Mouse (Mus musculus): ENCODE measurements around the gene Adcy9. TPM values are rescaled to one million over a fixed set of nuclear protein-coding genes. Genes with fewer than 3 reads are reported as not detected.

Gene Adcy9
- polyA plus RNA-seq, 1 experiment from 2014 or later = 1.2 TPM

GRCm38 (mm10) chr16:4374780-4375380 lies 45.4 kb downstream of the Adcy9 start:
- ATAC-seq = no peak
- no peaks in the 10 kb centered on the region for H3K36me3 ChIP-seq (ENCODE audit: control insufficient read depth, insufficient read depth, low read length)
- H3K9me3 ChIP-seq (ENCODE audit: control insufficient read depth, low read length) = no peaks in the 10 kb centered on the region
- H3K27me3 ChIP-seq (replicated peaks; ENCODE audit: control insufficient read depth, insufficient read depth, low read length) = no peaks in the 10 kb centered on the region
- no peak overlapping the region for H3K9ac ChIP-seq (ENCODE audit: low read depth, low read length)
- peaks cover 3% of the 10 kb centered on the region; the same call in 1 of the 2 replicates for H3K4me1 ChIP-seq (ENCODE audit: control insufficient read depth, insufficient read depth, low read length)
- H3K4me2 ChIP-seq (ENCODE audit: low read depth, low read length) = no peak overlapping the region
- H3K27ac ChIP-seq (ENCODE audit: low read length) = no peak overlapping the region
- H3K4me3 ChIP-seq (ENCODE audit: low read length) = no peak overlapping the region
- WGBS = 66% methylated on average over 7 of the region's 7 CpGs

- peaks cover 3% of the 10 kb centered on the region; the same call in 1 of the 2 replicates for H3K4me1 ChIP-seq (ENCODE audit: control insufficient read depth, insufficient read depth, low read length)
- no peak overlapping the region for H3K9ac ChIP-seq (ENCODE audit: low read depth, low read length)
- H3K4me2 ChIP-seq (ENCODE audit: low read depth, low read length) = no peak overlapping the region
- no peak for ATAC-seq
- no peak overlapping the region for H3K4me3 ChIP-seq (ENCODE audit: low read length)
- H3K27me3 ChIP-seq (replicated peaks; ENCODE audit: control insufficient read depth, insufficient read depth, low read length) = no peaks in the 10 kb centered on the region
- no peaks in the 10 kb centered on the region for H3K9me3 ChIP-seq (ENCODE audit: control insufficient read depth, low read length)
- 78% methylated on average over 5 of the region's 5 CpGs for WGBS
- no peaks in the 10 kb centered on the region for H3K36me3 ChIP-seq (ENCODE audit: control insufficient read depth, insufficient read depth, low read length)
- H3K27ac ChIP-seq (ENCODE audit: low read length) = no peak overlapping the region
Measured at GRCm38 (mm10) chr16:4374270-4374669, 46.0 kb downstream of the Adcy9 start.

GRCm38 (mm10) chr16:4371039-4371438 lies 49.3 kb downstream of the Adcy9 start:
- no peaks in the 10 kb centered on the region for H3K27me3 ChIP-seq (replicated peaks; ENCODE audit: control insufficient read depth, insufficient read depth, low read length)
- 51% methylated on average over 2 of the region's 2 CpGs for WGBS

DNA sequence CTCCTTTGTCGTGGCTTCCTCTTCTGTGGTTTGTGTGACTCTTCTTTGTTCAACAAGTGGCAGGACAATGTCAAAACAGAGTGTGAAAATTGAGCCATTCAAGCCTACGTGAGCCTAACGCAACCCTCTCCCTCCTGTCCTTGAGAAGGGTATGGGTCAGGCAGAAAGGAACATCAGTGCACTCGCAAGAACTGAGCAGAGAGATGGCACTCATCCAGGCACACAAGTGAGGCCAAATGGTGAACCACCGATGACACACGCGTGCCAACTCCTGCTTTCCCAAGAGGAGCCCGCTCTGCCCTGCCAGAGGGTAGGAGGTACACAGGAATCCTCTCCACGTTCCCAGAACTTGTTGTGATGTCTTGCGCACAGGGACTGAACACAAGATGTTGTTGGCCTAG lies 50.2 kb downstream of the Adcy9 start:
- Histone ChIP-seq H3K27me3 (replicated peaks; ENCODE audit: control insufficient read depth, insufficient read depth, low read length) (no peaks in the 10 kb centered on the region), H3K4me1 (ENCODE audit: control insufficient read depth, insufficient read depth, low read length) (peaks cover 9% of the 10 kb centered on the region), H3K9me3 (ENCODE audit: control insufficient read depth, low read length) (no peaks in the 10 kb centered on the region), H3K27ac (ENCODE audit: low read length) (no peak overlapping the region), H3K4me2 (ENCODE audit: low read depth, low read length) (no peak overlapping the region), H3K9ac (ENCODE audit: low read depth, low read length) (no peak overlapping the region), H3K4me3 (ENCODE audit: low read length) (no peak overlapping the region), H3K36me3 (ENCODE audit: control insufficient read depth, insufficient read depth, low read length) (no peaks in the 10 kb centered on the region)
- 78% methylated on average over 10 of the region's 10 CpGs for WGBS
- no peak for ATAC-seq

More at GRCm38 (mm10) chr16:4371039-4371438, 49.3 kb downstream of the Adcy9 start:
- Histone ChIP-seq H3K9ac (ENCODE audit: low read depth, low read length) (no peak overlapping the region), H3K4me2 (ENCODE audit: low read depth, low read length) (no peak overlapping the region), H3K27ac (ENCODE audit: low read length) (no peak overlapping the region), H3K9me3 (ENCODE audit: control insufficient read depth, low read length) (no peaks in the 10 kb centered on the region), H3K4me1 (ENCODE audit: control insufficient read depth, insufficient read depth, low read length) (peaks cover 9% of the 10 kb centered on the region), H3K36me3 (ENCODE audit: control insufficient read depth, insufficient read depth, low read length) (no peaks in the 10 kb centered on the region), H3K4me3 (ENCODE audit: low read length) (no peak overlapping the region)
- peak; percentile 32; the same call in 1 of the 2 replicates for ATAC-seq

DNA sequence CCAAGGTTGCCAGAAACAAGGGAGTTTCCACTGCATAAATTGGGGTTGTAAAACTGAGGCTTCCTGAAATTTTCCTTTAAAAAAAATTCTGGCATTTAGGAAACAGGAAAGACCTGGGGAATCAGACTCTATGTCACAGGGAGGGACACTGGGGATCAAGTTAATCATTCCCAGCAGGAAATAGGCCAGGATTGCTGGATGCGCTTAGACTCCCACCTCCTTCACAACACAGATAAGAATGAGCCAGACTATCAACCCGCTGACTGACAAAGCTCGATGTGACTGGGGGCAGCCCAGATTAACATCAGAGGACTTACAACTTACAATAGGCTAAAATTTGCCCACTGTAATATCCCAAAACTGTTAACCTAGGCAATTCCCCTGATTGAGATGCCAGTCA lies 52.4 kb downstream of the Adcy9 start:
- Histone ChIP-seq H3K27me3 (replicated peaks; ENCODE audit: control insufficient read depth, insufficient read depth, low read length) (no peaks in the 10 kb centered on the region), H3K9ac (ENCODE audit: low read depth, low read length) (no peak overlapping the region), H3K36me3 (ENCODE audit: control insufficient read depth, insufficient read depth, low read length) (no peaks in the 10 kb centered on the region), H3K4me3 (ENCODE audit: low read length) (no peak overlapping the region), H3K27ac (ENCODE audit: low read length) (no peak overlapping the region), H3K9me3 (ENCODE audit: control insufficient read depth, low read length) (no peaks in the 10 kb centered on the region), H3K4me1 (ENCODE audit: control insufficient read depth, insufficient read depth, low read length) (peaks cover 9% of the 10 kb centered on the region), H3K4me2 (ENCODE audit: low read depth, low read length) (no peak overlapping the region)
- peak; percentile 86 for ATAC-seq
- WGBS = 43% methylated on average over 3 of the region's 3 CpGs

- H3K27ac ChIP-seq (ENCODE audit: low read length) = no peak overlapping the region
- H3K4me1 ChIP-seq (ENCODE audit: control insufficient read depth, insufficient read depth, low read length) = peaks cover 9% of the 10 kb centered on the region
- H3K27me3 ChIP-seq (replicated peaks; ENCODE audit: control insufficient read depth, insufficient read depth, low read length) = no peaks in the 10 kb centered on the region
- H3K36me3 ChIP-seq (ENCODE audit: control insufficient read depth, insufficient read depth, low read length) = no peaks in the 10 kb centered on the region
- no peak overlapping the region for H3K4me2 ChIP-seq (ENCODE audit: low read depth, low read length)
- WGBS = 84% methylated on average over 1 of the region's 1 CpGs
- no peak overlapping the region for H3K9ac ChIP-seq (ENCODE audit: low read depth, low read length)
- H3K4me3 ChIP-seq (ENCODE audit: low read length) = no peak overlapping the region
- peak; percentile 9; the same call in 1 of the 2 replicates for ATAC-seq
- no peaks in the 10 kb centered on the region for H3K9me3 ChIP-seq (ENCODE audit: control insufficient read depth, low read length)
Measured at GRCm38 (mm10) chr16:4367291-4367690, 53.0 kb downstream of the Adcy9 start.

GRCm38 (mm10) chr16:4366671-4367070 lies 53.6 kb downstream of the Adcy9 start:
- Histone ChIP-seq H3K4me3 (ENCODE audit: low read length) (no peak overlapping the region), H3K4me2 (ENCODE audit: low read depth, low read length) (no peak overlapping the region), H3K9me3 (ENCODE audit: control insufficient read depth, low read length) (no peaks in the 10 kb centered on the region), H3K36me3 (ENCODE audit: control insufficient read depth, insufficient read depth, low read length) (no peaks in the 10 kb centered on the region), H3K4me1 (ENCODE audit: control insufficient read depth, insufficient read depth, low read length) (peaks cover 9% of the 10 kb centered on the region), H3K27me3 (replicated peaks; ENCODE audit: control insufficient read depth, insufficient read depth, low read length) (no peaks in the 10 kb centered on the region), H3K27ac (ENCODE audit: low read length) (no peak overlapping the region), H3K9ac (ENCODE audit: low read depth, low read length) (no peak overlapping the region)
- ATAC-seq = no peak
- 90% methylated on average over 3 of the region's 3 CpGs for WGBS

- Histone ChIP-seq H3K36me3 (ENCODE audit: control insufficient read depth, insufficient read depth, low read length) (no peaks in the 10 kb centered on the region), H3K9me3 (ENCODE audit: control insufficient read depth, low read length) (no peaks in the 10 kb centered on the region), H3K4me1 (ENCODE audit: control insufficient read depth, insufficient read depth, low read length) (peaks cover 6% of the 10 kb centered on the region), H3K4me2 (ENCODE audit: low read depth, low read length) (no peak overlapping the region), H3K9ac (ENCODE audit: low read depth, low read length) (no peak overlapping the region), H3K4me3 (ENCODE audit: low read length) (no peak overlapping the region), H3K27ac (ENCODE audit: low read length) (no peak overlapping the region), H3K27me3 (replicated peaks; ENCODE audit: control insufficient read depth, insufficient read depth, low read length) (no peaks in the 10 kb centered on the region)
- 78% methylated on average over 4 of the region's 4 CpGs for WGBS
- ATAC-seq = no peak
Measured at GRCm38 (mm10) chr16:4363341-4364116, 56.8 kb downstream of the Adcy9 start.

- no peaks in the 10 kb centered on the region for H3K9me3 ChIP-seq (ENCODE audit: control insufficient read depth, low read length)
- H3K36me3 ChIP-seq (ENCODE audit: control insufficient read depth, insufficient read depth, low read length) = no peaks in the 10 kb centered on the region
- no peak for ATAC-seq
- H3K27me3 ChIP-seq (replicated peaks; ENCODE audit: control insufficient read depth, insufficient read depth, low read length) = no peaks in the 10 kb centered on the region
- H3K4me1 ChIP-seq (ENCODE audit: control insufficient read depth, insufficient read depth, low read length) = no peaks in the 10 kb centered on the region
- H3K9ac ChIP-seq (ENCODE audit: low read depth, low read length) = no peak overlapping the region
- no peak overlapping the region for H3K27ac ChIP-seq (ENCODE audit: low read length)
- H3K4me2 ChIP-seq (ENCODE audit: low read depth, low read length) = no peak overlapping the region
- H3K4me3 ChIP-seq (ENCODE audit: low read length) = no peak overlapping the region
- WGBS = 71% methylated on average over 4 of the region's 4 CpGs
Measured at GRCm38 (mm10) chr16:4355260-4356043, 64.8 kb downstream of the Adcy9 start.

All from intestine, embryonic 16.5 days (tissue).